Mouse (Mus musculus) C2C12 (cell line): ENCODE measurements around the gene Olfr1415. TPM values are rescaled to one million over a fixed set of nuclear protein-coding genes. Genes with fewer than 3 reads are reported as not detected.

Source experiments
- H3K27me3 ChIP-seq: one replicate; pipeline ENCODE4 v1.6.1; 2011; ENCODE audit not compliant: control insufficient read depth, insufficient read depth, insufficient read length
- H3K36me3 ChIP-seq: one replicate; pipeline ENCODE4 v1.6.1; 2011; ENCODE audit not compliant: control insufficient read depth, insufficient read depth
- H3K4me3 ChIP-seq: one replicate; pipeline ENCODE4 v1.5.1; 2011; ENCODE audit warnings: mild to moderate bottlenecking, control low read depth; ENCODE audit not compliant: poor library complexity, insufficient read depth, severe bottlenecking
- H3K79me2 ChIP-seq: one replicate; pipeline ENCODE4 v1.6.1; 2011; ENCODE audit not compliant: control insufficient read depth, insufficient read depth
- H3K79me3 ChIP-seq: one replicate; pipeline ENCODE4 v1.6.1; 2011; ENCODE audit warnings: low read depth, control low read depth
- H3ac ChIP-seq: one replicate; pipeline ENCODE3; 2011; ENCODE audit warnings: low read depth; ENCODE audit not compliant: control insufficient read depth, insufficient read length
- CEBPB ChIP-seq: IDR thresholded peaks from one replicate; pipeline ENCODE4 v1.6.1; 2011; ENCODE audit warnings: low read depth, mild to moderate bottlenecking, control low read depth, moderate library complexity
- CTCF ChIP-seq: IDR thresholded peaks from one replicate; pipeline ENCODE4 v1.5.1; 2011; ENCODE audit not compliant: control insufficient read depth, insufficient read depth, insufficient read length
- FOSL1 ChIP-seq: IDR thresholded peaks from one replicate; pipeline ENCODE4 v1.8.0; 2011; ENCODE audit warnings: mild to moderate bottlenecking, low read length; ENCODE audit not compliant: poor library complexity, insufficient read depth, severe bottlenecking
- MAX ChIP-seq: IDR thresholded peaks from one replicate; pipeline ENCODE4 v1.6.1; 2011; ENCODE audit warnings: mild to moderate bottlenecking, control low read depth
- MYOD1 ChIP-seq: IDR thresholded peaks from one replicate; pipeline ENCODE4 v1.6.1; 2011; ENCODE audit warnings: low read depth; ENCODE audit not compliant: control insufficient read depth, insufficient read length
- MYOG ChIP-seq: IDR thresholded peaks from one replicate; pipeline ENCODE4 v1.6.1; 2011; ENCODE audit not compliant: control insufficient read depth, insufficient read length; ENCODE audit errors: extremely low read depth
- USF1 ChIP-seq: IDR thresholded peaks from one replicate; pipeline ENCODE4 v1.6.1; 2011; ENCODE audit warnings: low read depth, mild to moderate bottlenecking, control low read depth, moderate library complexity
- polyA plus RNA-seq: library from polyadenylated mRNA; unstranded; fragments of >200 nt; fragmentation: generic; extraction: Trizol; gene quantifications from one replicate; pipeline ENCODE4 v1.2.1, GENCODE M21; 2012; ENCODE audit warnings: missing spikeins

The Olfr1415 gene
- polyA plus RNA-seq, 1 experiment: not detected

GRCm38 (mm10) chr1:92468891-92469290 lies 27.0 kb downstream of the Olfr1415 start:
- Histone ChIP-seq H3K79me2 (peaks cover 27% of the 10 kb centered on the region), H3ac (no peak overlapping the region), H3K4me3 (no peak overlapping the region), H3K36me3 (peaks cover 64% of the 10 kb centered on the region), H3K27me3 (no peaks in the 10 kb centered on the region), H3K79me3 (peaks cover 25% of the 10 kb centered on the region)
- TF ChIP-seq MAX (no peak), CEBPB (no peak), MYOG (no peak), FOSL1 (no peak), USF1 (no peak), MYOD1 (no peak), CTCF (no peak)

- Histone ChIP-seq H3K27me3 (no peaks in the 10 kb centered on the region), H3K79me3 (no peaks in the 10 kb centered on the region), H3K36me3 (peaks cover 92% of the 10 kb centered on the region), H3K4me3 (no peak overlapping the region), H3K79me2 (no peaks in the 10 kb centered on the region), H3ac (no peak overlapping the region)
- TF ChIP-seq MAX (no peak), FOSL1 (no peak), MYOG (no peak), CTCF (no peak), MYOD1 (no peak), CEBPB (no peak), USF1 (no peak)
Observed at GRCm38 (mm10) chr1:92458416-92458815, 37.5 kb downstream of the Olfr1415 start.

- H3K79me2 ChIP-seq: no peaks in the 10 kb centered on the region
- H3K36me3 ChIP-seq: peaks cover 93% of the 10 kb centered on the region
- no peaks in the 10 kb centered on the region for H3K79me3 ChIP-seq
- no peak overlapping the region for H3K4me3 ChIP-seq
- no peak overlapping the region for H3ac ChIP-seq
- no peak for TF ChIP-seq FOSL1
- no peak for TF ChIP-seq USF1
- TF ChIP-seq CEBPB: no peak
- TF ChIP-seq MAX: no peak
- no peak for TF ChIP-seq MYOD1
- no peak for TF ChIP-seq MYOG
- TF ChIP-seq CTCF: no peak
- no peaks in the 10 kb centered on the region for H3K27me3 ChIP-seq
Observed at GRCm38 (mm10) chr1:92457758-92458157, 38.1 kb downstream of the Olfr1415 start.

DNA sequence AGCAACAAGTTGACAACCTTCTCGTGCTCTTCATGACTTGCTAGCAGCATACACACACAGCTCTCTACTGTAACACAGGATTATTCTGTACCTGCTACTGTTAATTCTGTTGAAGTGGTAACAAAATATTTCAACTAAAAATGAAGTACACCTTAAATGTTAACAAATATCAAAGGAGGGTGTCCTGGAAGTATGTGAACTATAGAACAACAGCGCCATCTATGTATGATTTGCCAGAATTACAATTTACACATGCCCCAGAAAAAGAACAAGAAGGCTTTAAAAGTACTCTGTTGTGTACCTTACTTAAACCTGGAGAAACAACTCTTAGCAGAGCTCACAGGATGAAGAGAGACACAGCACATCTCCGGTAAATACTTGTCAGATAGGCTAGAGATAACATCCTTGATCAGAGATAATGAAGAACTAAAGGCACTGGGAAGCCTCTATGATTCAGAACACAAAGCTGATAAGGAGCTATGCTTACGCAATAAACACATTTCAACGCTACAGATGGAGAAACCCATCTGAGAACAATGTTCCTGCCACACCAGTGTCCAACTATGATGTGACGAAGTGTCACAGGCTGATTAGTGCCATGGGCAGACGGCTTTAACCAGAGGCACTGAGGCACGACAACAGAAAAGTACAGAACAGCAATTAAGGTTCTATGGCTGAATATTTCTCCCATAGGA lies 42.0 kb downstream of the Olfr1415 start:
- no peaks in the 10 kb centered on the region for H3K79me2 ChIP-seq
- peaks cover 92% of the 10 kb centered on the region for H3K36me3 ChIP-seq
- TF ChIP-seq CEBPB: peak; percentile 63
- no peak for TF ChIP-seq MAX
- no peak for TF ChIP-seq MYOD1
- no peak overlapping the region for H3K4me3 ChIP-seq
- H3ac ChIP-seq: no peak overlapping the region
- no peaks in the 10 kb centered on the region for H3K27me3 ChIP-seq
- no peaks in the 10 kb centered on the region for H3K79me3 ChIP-seq

DNA sequence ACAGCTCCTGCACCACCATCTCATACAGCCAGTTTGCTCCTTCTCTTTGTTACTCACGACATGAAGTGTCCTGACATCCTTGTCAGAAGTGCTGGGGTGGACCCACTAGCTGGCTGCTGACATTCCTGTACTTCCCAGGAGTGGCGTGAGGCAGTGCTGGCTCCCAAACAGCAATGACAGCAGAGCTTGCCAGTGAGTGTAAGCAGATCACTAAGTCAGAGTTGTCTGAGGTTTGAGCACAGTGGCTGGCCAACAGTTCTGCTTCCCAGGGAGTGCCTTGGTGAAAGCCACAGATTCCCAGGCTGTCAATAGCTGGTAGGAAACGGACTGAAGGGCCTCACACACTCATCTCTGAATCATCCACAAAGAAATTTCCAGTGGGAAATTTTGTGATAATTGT lies 47.6 kb downstream of the Olfr1415 start:
- H3ac ChIP-seq: no peak overlapping the region
- no peak for TF ChIP-seq CTCF
- no peak for TF ChIP-seq MYOG
- no peak for TF ChIP-seq FOSL1
- TF ChIP-seq USF1: no peak
- no peak for TF ChIP-seq CEBPB
- no peak for TF ChIP-seq MAX
- no peak for TF ChIP-seq MYOD1
- H3K4me3 ChIP-seq: no peak overlapping the region
- H3K27me3 ChIP-seq: no peaks in the 10 kb centered on the region
- H3K79me3 ChIP-seq: no peaks in the 10 kb centered on the region
- peaks cover 86% of the 10 kb centered on the region for H3K36me3 ChIP-seq
- H3K79me2 ChIP-seq: no peaks in the 10 kb centered on the region

- Histone ChIP-seq H3ac (no peak overlapping the region), H3K27me3 (no peaks in the 10 kb centered on the region), H3K4me3 (no peak overlapping the region), H3K79me2 (no peaks in the 10 kb centered on the region), H3K79me3 (no peaks in the 10 kb centered on the region), H3K36me3 (peaks cover 62% of the 10 kb centered on the region)
- TF ChIP-seq CTCF: no peak
- TF ChIP-seq FOSL1: no peak
- no peak for TF ChIP-seq MAX
- no peak for TF ChIP-seq CEBPB
- TF ChIP-seq USF1: no peak
- TF ChIP-seq MYOD1: no peak
- no peak for TF ChIP-seq MYOG
Observed at GRCm38 (mm10) chr1:92441453-92442063, 54.3 kb downstream of the Olfr1415 start.
